Mouse (Mus musculus): ENCODE data around the gene Ifng. TPM values are rescaled to one million over a fixed set of nuclear protein-coding genes. Genes with fewer than 3 reads are reported as not detected.
"Not testable (repeated sequence)": the region's sequence is repeated elsewhere in the genome, so short reads cannot be mapped to it uniquely, and the experiment has no call there.

Ifng gene
- 10 to 100 TPM; 12.8 to 71.7 (median 14.6) TPM for polyA plus RNA-seq (2017; shearing (Covaris generic))

GRCm38 (mm10) chr10:118440742-118441240 lies at the start of gene Ifng:
Ifng (plus strand) TSS chr10:118441046.
- peak; percentile 44 for ATAC-seq

- ATAC-seq: no peak
Observed at GRCm38 (mm10) chr10:118399917-118400316, 40.9 kb upstream of the Ifng start.

GRCm38 (mm10) chr10:118406463-118407221 lies 34.2 kb upstream of the Ifng start:
- peak; percentile 92 for ATAC-seq

- no peak for ATAC-seq
Observed at GRCm38 (mm10) chr10:118411377-118411776, 29.5 kb upstream of the Ifng start.

- ATAC-seq: peak; percentile 90
Observed at GRCm38 (mm10) chr10:118412774-118413173, 28.1 kb upstream of the Ifng start.

GRCm38 (mm10) chr10:118419000-118419425 lies 21.8 kb upstream of the Ifng start:
- peak; percentile 92 for ATAC-seq

GRCm38 (mm10) chr10:118420896-118421295 lies 19.9 kb upstream of the Ifng start:
- no peak for ATAC-seq

- ATAC-seq: peak; percentile 41
Observed at GRCm38 (mm10) chr10:118435501-118435900, 5.3 kb upstream of the Ifng start.

- peak; percentile 73 for ATAC-seq
Observed at GRCm38 (mm10) chr10:118441898-118442297, 1.1 kb downstream of the Ifng start.

GRCm38 (mm10) chr10:118442999-118443398 lies 2.2 kb downstream of the Ifng start:
- ATAC-seq: peak; percentile 35

GRCm38 (mm10) chr10:118445021-118445420 lies 4.2 kb downstream of the Ifng start:
- no peak for ATAC-seq

- no peak for ATAC-seq
Observed at GRCm38 (mm10) chr10:118445502-118445901, 4.7 kb downstream of the Ifng start.

GRCm38 (mm10) chr10:118445978-118446377 lies 5.1 kb downstream of the Ifng start:
- ATAC-seq: no peak

GRCm38 (mm10) chr10:118451747-118452146 lies 10.9 kb downstream of the Ifng start:
- no peak for ATAC-seq

- ATAC-seq: peak; percentile 69
Observed at GRCm38 (mm10) chr10:118458729-118459128, 17.9 kb downstream of the Ifng start.

- ATAC-seq: peak; percentile 66
Observed at GRCm38 (mm10) chr10:118461126-118461767, 20.4 kb downstream of the Ifng start.

GRCm38 (mm10) chr10:118466481-118466880 lies 25.6 kb downstream of the Ifng start:
- ATAC-seq: no peak

GRCm38 (mm10) chr10:118469047-118469446 lies 28.2 kb downstream of the Ifng start:
- peak; percentile 75 for ATAC-seq

GRCm38 (mm10) chr10:118470296-118470957 lies 29.6 kb downstream of the Ifng start:
- peak; percentile 63 for ATAC-seq

- ATAC-seq: not testable (repeated sequence)
Observed at GRCm38 (mm10) chr10:118472846-118473245, 32.0 kb downstream of the Ifng start.

GRCm38 (mm10) chr10:118476696-118477095 lies 35.9 kb downstream of the Ifng start:
- peak; percentile 23 for ATAC-seq

- ATAC-seq: peak; percentile 91
Observed at GRCm38 (mm10) chr10:118477297-118477696, 36.5 kb downstream of the Ifng start.

- ATAC-seq: no peak
Observed at GRCm38 (mm10) chr10:118479244-118479643, 38.4 kb downstream of the Ifng start.

All from inflammation-experienced regulatory T-cells, adult 6 months (primary cell).